Mouse (Mus musculus) intestine, embryonic 16.5 days (tissue): ENCODE results near the gene Asxl1. TPM values are rescaled to one million over a fixed set of nuclear protein-coding genes. Genes with fewer than 3 reads are reported as not detected.
A peak's percentile ranks its signal among the peaks of the same experiment; 100 is the strongest.

Source experiments
- ATAC-seq: fragments of 200-750 bp; cut with Nextera tagmentation; 2 replicates; pipeline ENCODE4 v1.8.0; 2017; ENCODE audit warnings: moderate TSS enrichment, moderate library complexity
- H3K27ac ChIP-seq: fragments of 300-500 bp; sonication (generic); 2 replicates; pipeline ENCODE4 v1.5.1; 2014; ENCODE audit warnings: mild to moderate bottlenecking, low read length
- H3K27me3 ChIP-seq: fragments of 300-500 bp; sonication (generic); replicated peaks from 2 replicates; pipeline ENCODE4 v1.6.1; 2014; ENCODE audit warnings: low read length, control low read depth, mixed read lengths; ENCODE audit not compliant: control insufficient read depth, insufficient read depth
- H3K36me3 ChIP-seq: fragments of 300-500 bp; sonication (generic); 2 replicates; pipeline ENCODE4 v1.6.1; 2014; ENCODE audit warnings: low read length, control low read depth; ENCODE audit not compliant: control insufficient read depth, insufficient read depth
- H3K4me1 ChIP-seq: fragments of 300-500 bp; sonication (generic); 2 replicates; pipeline ENCODE4 v1.6.1; 2014; ENCODE audit warnings: low read length, control low read depth, mixed read lengths; ENCODE audit not compliant: control insufficient read depth, insufficient read depth
- H3K4me2 ChIP-seq: fragments of 300-500 bp; sonication (generic); 2 replicates; pipeline ENCODE4 v1.6.1; 2014; ENCODE audit warnings: low read depth, low read length, control low read depth
- H3K4me3 ChIP-seq: fragments of 300-500 bp; sonication (generic); 2 replicates; pipeline ENCODE4 v1.5.1; 2014; ENCODE audit warnings: mild to moderate bottlenecking, low read length
- H3K9ac ChIP-seq: fragments of 300-500 bp; sonication (generic); 2 replicates; pipeline ENCODE4 v1.6.1; 2014; ENCODE audit warnings: low read depth, low read length
- H3K9me3 ChIP-seq: fragments of 300-500 bp; sonication (generic); 2 replicates; pipeline ENCODE4 v1.6.1; 2016; ENCODE audit warnings: low read length, control low read depth; ENCODE audit not compliant: control insufficient read depth
- WGBS: fragments of 180-500 bp; shearing (Covaris S2); extraction: QIAGEN DNeasy Blood & Tissue Kit; methylation state at CpG from one replicate; pipeline ENCODE4 v1.1.7; 2014; 5-methylcytosine and 5-hydroxymethylcytosine counted together
- polyA plus RNA-seq: library from polyadenylated mRNA; unstranded; fragments of >200 nt; fragmentation: Nextera tagmentation; extraction: Ambion mirVana; gene quantifications from 2 replicates; pipeline ENCODE4 v1.2.1, GENCODE M21; 2015

The Asxl1 gene
- polyA plus RNA-seq, 1 experiment from 2014 or later: 6.9 TPM

DNA sequence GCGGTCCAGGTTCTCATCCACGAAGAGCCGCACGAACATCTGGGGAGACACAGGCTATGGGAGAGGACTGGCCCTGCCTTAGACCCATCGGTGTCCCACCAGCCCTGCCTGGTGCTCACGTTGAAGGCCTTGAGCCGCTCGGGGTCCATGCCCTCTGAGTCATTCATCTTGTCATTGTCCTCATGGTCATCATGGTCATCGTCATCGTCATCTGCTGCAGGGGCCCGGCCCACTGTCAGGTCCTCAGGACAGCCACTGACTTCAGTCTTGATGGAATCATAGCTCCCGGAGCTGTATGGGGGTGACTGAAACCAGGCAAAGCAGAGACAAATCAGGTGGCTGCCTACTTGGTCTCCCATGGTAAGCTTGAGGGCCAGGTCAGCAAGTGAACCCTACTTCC is 72.2 kb downstream of the Asxl1 start:
- Histone ChIP-seq H3K4me2 (no peak overlapping the region), H3K9ac (no peak overlapping the region), H3K27me3 (no peaks in the 10 kb centered on the region), H3K36me3 (peaks cover 36% of the 10 kb centered on the region), H3K9me3 (no peaks in the 10 kb centered on the region), H3K4me3 (no peak overlapping the region), H3K27ac (no peak overlapping the region), H3K4me1 (peaks cover 8% of the 10 kb centered on the region)
- 92% methylated on average over 12 of the region's 12 CpGs for WGBS
- no peak for ATAC-seq

DNA sequence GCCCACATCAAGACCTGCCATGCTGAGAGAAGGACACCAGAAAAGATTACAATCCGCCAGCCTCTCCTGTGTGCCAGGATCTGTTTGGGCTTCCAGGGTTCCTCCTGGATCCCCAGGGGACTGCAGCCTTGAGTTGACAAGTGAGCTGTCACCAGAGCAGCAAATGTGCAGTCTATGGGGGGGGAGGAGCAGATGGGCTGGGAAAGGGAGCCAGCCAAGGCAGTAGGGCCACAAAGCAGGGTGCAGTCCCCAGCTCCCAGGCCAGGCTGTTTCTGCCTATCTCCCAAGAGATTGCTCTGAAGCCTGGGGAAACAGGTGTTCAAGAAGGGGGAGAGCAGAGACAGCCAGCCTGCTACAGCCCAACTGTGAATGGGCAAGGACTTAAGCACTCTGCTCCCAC is 72.8 kb downstream of the Asxl1 start:
- Histone ChIP-seq H3K4me2 (no peak overlapping the region), H3K27me3 (no peaks in the 10 kb centered on the region), H3K4me3 (no peak overlapping the region), H3K27ac (no peak overlapping the region), H3K4me1 (peaks cover 12% of the 10 kb centered on the region), H3K9me3 (no peaks in the 10 kb centered on the region), H3K36me3 (peaks cover 36% of the 10 kb centered on the region), H3K9ac (no peak overlapping the region)
- ATAC-seq: no peak
- 100% methylated on average over 1 of the region's 1 CpGs for WGBS

DNA sequence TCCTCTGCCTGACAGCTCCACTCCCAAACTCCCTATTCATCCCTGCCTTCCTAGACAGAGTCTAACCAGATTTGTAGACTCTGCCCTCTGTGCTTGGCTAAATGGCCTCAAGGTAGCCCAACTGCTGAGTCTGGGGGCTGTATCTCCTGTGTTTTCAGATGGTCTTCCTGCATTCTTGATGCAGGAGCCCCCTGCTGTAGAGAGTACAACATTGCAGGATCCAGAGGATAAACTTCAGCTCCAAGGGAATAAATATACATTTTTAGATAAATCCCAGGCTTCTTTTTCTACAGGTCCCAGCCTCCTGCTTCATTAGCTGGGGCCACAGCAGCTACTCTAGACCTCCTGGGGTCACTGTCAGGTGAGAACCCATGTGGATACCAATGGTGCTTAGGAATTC is 75.6 kb downstream of the Asxl1 start:
- Histone ChIP-seq H3K4me2 (no peak overlapping the region), H3K4me1 (peaks cover 40% of the 10 kb centered on the region), H3K4me3 (no peak overlapping the region), H3K9me3 (no peaks in the 10 kb centered on the region), H3K27me3 (no peaks in the 10 kb centered on the region), H3K9ac (no peak overlapping the region), H3K36me3 (peaks cover 31% of the 10 kb centered on the region), H3K27ac (no peak overlapping the region)
- no peak for ATAC-seq

DNA sequence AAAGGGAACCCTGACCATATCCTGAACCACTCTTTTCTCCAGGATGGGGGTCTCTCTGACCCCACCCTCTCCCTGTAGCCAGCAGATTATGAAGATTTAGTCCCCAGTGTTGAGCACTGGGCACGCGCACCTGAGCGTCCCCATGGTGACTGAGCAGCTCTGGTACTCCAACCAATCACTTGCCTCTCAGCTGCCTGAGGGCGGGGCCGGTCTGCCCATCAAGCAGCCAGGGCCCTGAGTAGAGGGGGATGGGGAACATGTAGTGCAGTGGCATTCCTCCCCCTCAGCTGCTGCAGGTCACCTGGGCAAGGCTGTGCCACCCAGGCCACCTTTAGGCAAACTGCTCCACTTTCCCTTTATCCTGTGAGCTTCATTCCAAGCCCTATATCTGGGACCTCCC is 76.4 kb downstream of the Asxl1 start:
- H3K9ac ChIP-seq: no peak overlapping the region
- no peak for ATAC-seq
- H3K27ac ChIP-seq: no peak overlapping the region
- no peak overlapping the region for H3K4me2 ChIP-seq
- H3K27me3 ChIP-seq: no peaks in the 10 kb centered on the region
- peaks cover 26% of the 10 kb centered on the region for H3K36me3 ChIP-seq
- 45% methylated on average over 5 of the region's 5 CpGs for WGBS
- no peak overlapping the region for H3K4me3 ChIP-seq
- no peaks in the 10 kb centered on the region for H3K9me3 ChIP-seq
- H3K4me1 ChIP-seq: peaks cover 44% of the 10 kb centered on the region

DNA sequence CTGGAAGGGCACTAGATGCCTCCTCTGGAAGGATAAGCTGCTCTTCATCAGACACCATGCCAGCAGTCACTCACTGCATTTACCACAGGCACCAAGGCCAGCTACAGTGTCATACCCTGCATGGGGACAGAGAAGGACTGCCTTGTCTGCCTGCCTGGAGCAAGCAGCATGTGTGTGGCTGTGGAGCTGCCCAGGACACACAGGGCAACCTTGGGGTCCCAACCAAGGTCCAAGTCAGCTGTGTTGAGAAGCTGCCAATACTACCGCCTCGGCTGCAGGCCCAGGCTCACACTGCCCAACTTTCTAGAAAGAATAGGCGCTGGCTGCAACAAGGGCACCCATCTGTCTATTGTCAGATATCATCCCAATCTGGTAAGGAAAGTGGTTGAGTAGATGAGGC is 77.5 kb downstream of the Asxl1 start:
- H3K4me3 ChIP-seq: no peak overlapping the region
- no peak overlapping the region for H3K9ac ChIP-seq
- no peak overlapping the region for H3K4me2 ChIP-seq
- H3K36me3 ChIP-seq: peaks cover 16% of the 10 kb centered on the region; the same call in 1 of the 2 replicates
- no peaks in the 10 kb centered on the region for H3K27me3 ChIP-seq
- peaks cover 54% of the 10 kb centered on the region for H3K4me1 ChIP-seq
- no peaks in the 10 kb centered on the region for H3K9me3 ChIP-seq
- ATAC-seq: no peak
- 73% methylated on average over 3 of the region's 3 CpGs for WGBS
- H3K27ac ChIP-seq: no peak overlapping the region

DNA sequence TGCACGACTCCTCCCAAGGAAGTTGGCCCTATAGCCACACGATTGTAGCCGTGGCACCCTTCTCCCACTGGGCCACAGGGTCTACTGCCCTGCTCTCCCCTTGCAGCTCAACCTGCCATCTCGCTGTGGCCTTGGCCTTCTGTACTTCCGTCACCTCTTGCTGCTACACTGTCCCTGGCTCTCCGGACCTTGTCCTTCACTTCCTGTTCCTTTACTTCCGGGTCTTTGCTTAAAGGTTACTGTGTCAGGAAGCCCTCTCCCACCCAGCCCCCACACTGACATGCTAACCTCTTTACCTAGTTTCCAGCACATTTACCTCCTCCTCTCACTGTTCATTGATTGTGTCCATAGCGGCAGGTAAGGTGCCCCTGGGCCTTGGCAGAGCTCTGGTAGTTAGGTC is 78.9 kb downstream of the Asxl1 start:
- 63% methylated on average over 8 of the region's 8 CpGs for WGBS
- H3K4me3 ChIP-seq: no peak overlapping the region

DNA sequence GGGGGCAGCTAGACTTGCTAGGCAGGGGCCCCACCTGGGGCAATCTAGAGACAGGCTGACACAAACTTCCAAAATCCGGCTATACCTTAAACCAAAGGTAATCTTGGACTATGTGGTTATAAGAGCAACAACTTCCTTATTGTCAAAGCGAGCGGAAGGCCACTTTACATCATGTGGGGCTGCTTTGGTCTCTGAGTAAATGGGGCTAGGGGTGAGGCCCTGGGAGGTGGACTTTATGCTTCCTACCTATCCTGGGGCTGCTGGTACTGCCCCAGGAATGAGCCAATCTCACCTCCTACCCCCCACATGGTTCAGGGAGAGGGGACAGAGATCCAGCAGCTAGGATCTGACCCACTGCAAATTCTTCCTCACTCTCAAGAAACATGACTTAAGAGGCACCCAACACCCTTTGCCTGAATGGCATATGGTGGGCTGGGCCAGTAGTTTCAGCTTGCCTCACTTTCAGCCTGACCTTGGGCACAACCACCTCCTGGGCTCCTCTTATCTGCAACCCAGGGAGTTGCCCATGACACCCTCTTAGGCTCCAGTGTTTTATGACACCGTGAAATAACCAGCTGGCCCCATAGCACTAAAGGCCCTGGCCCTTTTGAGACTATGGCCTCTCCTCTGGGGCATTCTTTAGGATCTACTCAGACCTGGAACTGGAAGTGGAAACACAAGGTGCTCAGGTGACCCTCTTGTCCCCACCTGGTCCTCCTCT is 79.7 kb downstream of the Asxl1 start:
- peaks cover 4% of the 10 kb centered on the region; the same call in 1 of the 2 replicates for H3K36me3 ChIP-seq
- H3K4me1 ChIP-seq: peaks cover 68% of the 10 kb centered on the region
- no peaks in the 10 kb centered on the region for H3K27me3 ChIP-seq
- 41% methylated on average over 4 of the region's 4 CpGs for WGBS
- peak overlapping the region; percentile 93 for H3K27ac ChIP-seq
- H3K4me3 ChIP-seq: no peak overlapping the region
- H3K9ac ChIP-seq: peak overlapping the region; percentile 41
- peak; percentile 90 for ATAC-seq
- peak overlapping the region; percentile 31 for H3K4me2 ChIP-seq
- no peaks in the 10 kb centered on the region for H3K9me3 ChIP-seq

More for the DNA sequence above, 78.9 kb downstream of the Asxl1 start:
- peak overlapping the region; percentile 41 for H3K9ac ChIP-seq
- peak overlapping the region; percentile 93 for H3K27ac ChIP-seq
- peak overlapping the region; percentile 8 for H3K4me2 ChIP-seq
- H3K27me3 ChIP-seq: no peaks in the 10 kb centered on the region
- peaks cover 10% of the 10 kb centered on the region; the same call in 1 of the 2 replicates for H3K36me3 ChIP-seq
- H3K4me1 ChIP-seq: peaks cover 65% of the 10 kb centered on the region
- no peak for ATAC-seq
- H3K9me3 ChIP-seq: no peaks in the 10 kb centered on the region

DNA sequence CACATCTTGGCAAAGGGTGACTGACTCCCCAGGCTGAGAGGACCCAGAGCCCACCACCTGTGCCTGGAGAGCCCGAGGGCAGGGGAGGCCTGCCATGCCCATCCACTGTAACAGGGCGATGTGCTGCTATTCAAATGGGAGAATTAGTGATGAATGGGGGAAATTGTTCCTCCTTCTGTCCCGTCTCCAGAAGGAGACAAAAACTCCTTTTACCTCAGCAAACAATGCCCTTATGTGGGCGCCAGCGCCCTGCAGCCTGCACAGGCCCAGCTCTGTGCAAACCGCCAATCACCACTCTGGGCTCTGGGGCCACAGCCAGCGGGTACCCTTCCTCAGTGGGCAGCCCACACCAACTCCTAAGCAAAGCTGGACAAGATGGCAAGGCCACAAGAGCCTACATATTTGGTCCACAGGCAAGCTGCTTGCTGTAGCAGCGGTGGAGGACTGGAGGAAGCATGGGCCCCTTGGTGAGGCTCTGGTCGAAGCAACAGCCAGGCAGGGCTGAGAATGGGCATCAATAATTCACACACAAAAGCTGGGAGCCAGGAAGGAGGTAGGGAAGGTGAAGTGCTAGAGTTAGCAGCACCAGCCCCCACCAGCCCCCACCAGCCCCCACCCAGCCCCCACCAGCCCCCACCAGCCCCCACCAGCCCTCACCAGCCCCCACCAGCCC is 80.5 kb downstream of the Asxl1 start:
- H3K9me3 ChIP-seq: no peaks in the 10 kb centered on the region
- H3K27me3 ChIP-seq: no peaks in the 10 kb centered on the region
- H3K27ac ChIP-seq: peak overlapping the region; percentile 93
- ATAC-seq: peak; percentile 2; the same call in 1 of the 2 replicates
- peaks cover 72% of the 10 kb centered on the region for H3K4me1 ChIP-seq
- no peaks in the 10 kb centered on the region for H3K36me3 ChIP-seq
- WGBS: 48% methylated on average over 9 of the region's 9 CpGs
- H3K4me2 ChIP-seq: peak overlapping the region; percentile 31
- peak overlapping the region; percentile 27 for H3K9ac ChIP-seq
- no peak overlapping the region for H3K4me3 ChIP-seq

DNA sequence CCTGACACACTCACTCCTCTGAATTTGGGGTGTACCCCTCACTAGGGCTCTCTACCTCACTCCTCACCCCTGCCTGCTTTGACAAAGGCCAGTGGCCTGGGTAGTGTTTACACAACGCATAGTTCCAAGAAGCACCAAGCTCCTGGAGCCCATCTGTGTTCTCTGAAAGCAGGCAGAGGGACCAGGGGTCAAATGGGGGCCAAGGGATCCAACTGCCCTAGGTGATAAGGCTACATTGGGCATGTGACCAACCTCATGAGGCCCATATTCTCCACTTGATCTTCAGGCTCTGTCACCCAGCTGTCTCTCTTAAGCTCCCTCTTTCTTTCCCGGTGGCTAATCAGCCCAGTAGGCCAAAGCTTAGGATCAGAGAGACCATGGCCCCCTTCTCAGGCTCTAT is 81.3 kb downstream of the Asxl1 start:
- H3K36me3 ChIP-seq: no peaks in the 10 kb centered on the region
- H3K27ac ChIP-seq: peak overlapping the region; percentile 73
- H3K27me3 ChIP-seq: no peaks in the 10 kb centered on the region
- peak; percentile 27 for ATAC-seq
- 15% methylated on average over 2 of the region's 2 CpGs for WGBS
- no peaks in the 10 kb centered on the region for H3K9me3 ChIP-seq
- H3K4me1 ChIP-seq: peaks cover 73% of the 10 kb centered on the region
- H3K9ac ChIP-seq: 0 out of 2 replicates have a peak overlapping the region, but pooled peaks have one; percentile 2
- peak overlapping the region; percentile 15; the same call in 1 of the 2 replicates for H3K4me2 ChIP-seq
- no peak overlapping the region for H3K4me3 ChIP-seq
